Mouse (Mus musculus) liver, embryonic 14.5 days (tissue): ENCODE data around the gene Fam129a. TPM values are rescaled to one million over a fixed set of nuclear protein-coding genes. Genes with fewer than 3 reads are reported as not detected.

ENCODE experiments used
- ATAC-seq: fragments of 200-750 bp; cut with Nextera tagmentation; 2 replicates; pipeline ENCODE4 v1.8.0; 2017; ENCODE audit warnings: moderate number of reproducible peaks, mild to moderate bottlenecking, moderate library complexity; ENCODE audit not compliant: insufficient read depth
- DNase-seq, 3 experiments: peaks; one replicate each; pipeline ENCODE4 v3.0.0-alpha.2; 2012 to 2013; ENCODE audit warnings: low read depth in 3 of 3, low spot score in 3 of 3
- H3K27ac ChIP-seq: fragments of 300-500 bp; sonication (generic); 2 replicates; pipeline ENCODE4 v1.5.1; 2014; ENCODE audit warnings: moderate library complexity, mild to moderate bottlenecking, control low read depth, inconsistent platforms
- H3K27me3 ChIP-seq: fragments of 300-500 bp; sonication (generic); 2 replicates; pipeline ENCODE4 v1.6.1; 2014; ENCODE audit warnings: mild to moderate bottlenecking, low read length, moderate library complexity; ENCODE audit not compliant: control insufficient read depth, insufficient read depth
- H3K36me3 ChIP-seq: fragments of 300-500 bp; sonication (generic); replicated peaks from 2 replicates; pipeline ENCODE4 v1.6.1; 2014; ENCODE audit warnings: low read depth; ENCODE audit not compliant: control insufficient read depth, insufficient read depth
- H3K4me1 ChIP-seq, 2 experiments: fragments of 200-500 bp in 1 of 2; fragments of 300-500 bp in 1 of 2; sonication (generic) in 1 of 2; replicated peaks; 2 replicates each; pipeline ENCODE4 v1.6.1; 2012 to 2014; ENCODE audit warnings: antibody characterized with exemption in 1 of 2, inconsistent platforms in 1 of 2, low read length in 1 of 2; ENCODE audit not compliant: control insufficient read depth in 2 of 2, insufficient read depth in 2 of 2
- H3K4me2 ChIP-seq: fragments of 300-500 bp; sonication (generic); 2 replicates; pipeline ENCODE4 v1.6.1; 2014; ENCODE audit warnings: low read depth, mild to moderate bottlenecking, control low read depth, moderate library complexity
- H3K4me3 ChIP-seq, 2 experiments: fragments of 200-500 bp in 1 of 2; fragments of 300-500 bp in 1 of 2; sonication (generic) in 1 of 2; 2 replicates each; pipeline ENCODE4 v1.5.1; 2012 to 2014; ENCODE audit warnings: low read depth in 2 of 2, low read length in 2 of 2, mild to moderate bottlenecking in 2 of 2, control low read depth in 1 of 2, inconsistent platforms in 1 of 2, moderate library complexity in 1 of 2; ENCODE audit not compliant: insufficient read depth in 1 of 2
- H3K9ac ChIP-seq: fragments of 300-500 bp; sonication (generic); replicated peaks from 2 replicates; pipeline ENCODE4 v1.6.1; 2014; ENCODE audit warnings: mild to moderate bottlenecking, control low read depth, moderate library complexity
- H3K9me3 ChIP-seq: fragments of 300-500 bp; sonication (generic); 2 replicates; pipeline ENCODE4 v1.6.1; 2016; ENCODE audit warnings: low read length, mixed read lengths; ENCODE audit not compliant: control insufficient read depth
- CTCF ChIP-seq: IDR thresholded peaks from 2 replicates; pipeline ENCODE4 v1.5.1; 2016; ENCODE audit warnings: antibody characterized with exemption, low read depth, control low read depth
- EP300 ChIP-seq: IDR thresholded peaks from 2 replicates; pipeline ENCODE4 v1.6.1; 2016; ENCODE audit warnings: antibody characterized with exemption, low read depth
- WGBS: fragments of 180-500 bp; shearing (Covaris S2); extraction: QIAGEN DNeasy Blood & Tissue Kit; methylation state at CpG from one replicate; pipeline ENCODE4 v1.1.7; 2014; ENCODE audit not compliant: insufficient replicate concordance; 5-methylcytosine and 5-hydroxymethylcytosine counted together
- polyA plus RNA-seq, 2 experiments: library from polyadenylated mRNA; depleted of rRNA in 1 of 2; stranded (reverse) in 1 of 2; unstranded in 1 of 2; fragments of >200 nt; fragmentation: Nextera tagmentation in 1 of 2; extraction: Ambion mirVana in 1 of 2; gene quantifications; 2 replicates each; pipeline versions ENCODE4 v1.2.1 to v1.2.3; 2012 to 2014

Fam129a gene
- polyA plus RNA-seq, 2 experiments: 1.5 to 3.4 TPM

DNA sequence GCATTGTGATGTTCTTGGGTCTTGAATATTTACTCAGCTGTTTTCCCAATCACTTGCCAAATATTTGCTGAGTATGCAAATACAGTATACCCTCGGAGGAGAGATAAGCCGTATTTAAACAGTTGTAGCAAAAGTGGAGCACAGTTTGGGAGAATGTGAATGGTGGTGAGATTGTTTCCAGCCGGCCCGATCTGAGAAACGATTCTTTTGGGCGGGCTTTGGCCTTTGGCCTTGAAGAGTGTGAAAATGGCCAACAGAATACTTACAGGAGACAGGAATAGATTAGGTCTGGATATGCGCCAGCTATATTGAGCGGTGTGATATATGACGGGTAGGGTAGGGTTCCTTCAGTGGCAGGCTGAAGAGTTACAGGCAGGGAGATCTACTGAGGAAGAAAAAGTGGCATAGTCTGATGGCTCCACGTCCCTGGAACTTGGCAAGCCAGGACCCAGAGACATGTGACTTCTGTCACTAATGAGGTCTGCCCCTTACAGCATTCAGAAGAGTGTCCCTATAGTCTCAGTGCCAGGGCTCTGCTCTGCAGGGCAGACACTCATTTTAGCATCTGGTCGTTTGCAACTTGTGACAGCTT lies 60.8 kb downstream of the Fam129a start:
- Histone ChIP-seq H3K4me3 (no peak overlapping the region), H3K9me3 (peaks cover 2% of the 10 kb centered on the region; the same call in 1 of the 2 replicates), H3K36me3 (no peaks in the 10 kb centered on the region), H3K27me3 (no peaks in the 10 kb centered on the region), H3K4me1 (peaks cover 0 to 2% of the 10 kb centered on the region in 2 experiments; a peak in 1 of 4 replicates), H3K9ac (no peak overlapping the region), H3K27ac (no peak overlapping the region), H3K4me2 (no peak overlapping the region; the same call in 1 of the 2 replicates)
- TF ChIP-seq EP300 (no peak), CTCF (no peak)
- no peak for DNase-seq
- 69% methylated on average over 11 of the region's 11 CpGs for WGBS
- 0 out of 2 replicates have a peak, but pooled peaks have one; percentile 18 for ATAC-seq

DNA sequence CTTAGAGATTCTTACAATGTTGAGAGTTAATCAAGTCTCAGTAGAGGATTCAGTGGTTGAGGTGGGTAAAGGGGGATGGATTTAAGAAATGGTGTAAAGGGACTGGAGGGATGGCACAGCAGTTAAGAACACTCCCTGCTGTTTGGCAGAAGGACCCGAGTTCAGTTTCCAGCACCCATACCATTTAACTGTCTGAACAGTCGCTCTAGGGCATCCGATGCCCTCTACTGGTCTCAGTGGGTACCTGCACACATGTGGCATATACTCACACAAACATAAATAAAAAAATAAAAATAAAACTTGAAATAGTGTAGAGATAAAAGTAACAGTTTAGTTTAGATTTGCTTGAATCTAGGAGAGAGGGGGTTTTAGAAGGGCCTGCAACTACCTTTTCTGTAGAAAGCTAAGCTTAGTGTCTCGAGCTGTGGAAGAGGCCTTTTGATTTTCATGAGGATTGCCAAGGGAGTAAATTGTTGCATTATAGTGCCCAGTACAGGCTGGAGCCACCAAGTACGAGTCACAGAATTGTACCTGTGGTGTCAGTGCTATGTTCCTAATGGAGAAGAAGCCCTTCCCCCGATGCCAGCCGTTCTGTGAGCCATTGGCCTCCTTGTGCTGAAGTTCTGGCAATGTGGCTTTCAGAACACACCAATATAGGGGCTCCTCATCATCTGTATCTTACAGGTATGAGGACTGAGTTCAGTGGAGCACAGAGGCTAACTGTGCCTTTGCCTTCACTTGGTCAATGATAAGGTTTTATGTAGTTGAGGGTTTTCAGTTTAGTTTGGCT lies 61.8 kb downstream of the Fam129a start:
- H3K27me3 ChIP-seq: no peaks in the 10 kb centered on the region
- H3K27ac ChIP-seq: no peak overlapping the region
- TF ChIP-seq CTCF (peak; percentile 35), EP300 (no peak)
- H3K4me3 ChIP-seq: no peak overlapping the region
- no peak for ATAC-seq
- H3K4me2 ChIP-seq: no peak overlapping the region
- peaks cover 2% of the 10 kb centered on the region; the same call in 1 of the 2 replicates for H3K9me3 ChIP-seq
- 76% methylated on average over 7 of the region's 7 CpGs for WGBS
- no peak overlapping the region for H3K9ac ChIP-seq
- no peak for DNase-seq
- no peaks in the 10 kb centered on the region for H3K36me3 ChIP-seq
- H3K4me1 ChIP-seq: peaks cover 0 to 2% of the 10 kb centered on the region in 2 experiments; a peak in 1 of 4 replicates

DNA sequence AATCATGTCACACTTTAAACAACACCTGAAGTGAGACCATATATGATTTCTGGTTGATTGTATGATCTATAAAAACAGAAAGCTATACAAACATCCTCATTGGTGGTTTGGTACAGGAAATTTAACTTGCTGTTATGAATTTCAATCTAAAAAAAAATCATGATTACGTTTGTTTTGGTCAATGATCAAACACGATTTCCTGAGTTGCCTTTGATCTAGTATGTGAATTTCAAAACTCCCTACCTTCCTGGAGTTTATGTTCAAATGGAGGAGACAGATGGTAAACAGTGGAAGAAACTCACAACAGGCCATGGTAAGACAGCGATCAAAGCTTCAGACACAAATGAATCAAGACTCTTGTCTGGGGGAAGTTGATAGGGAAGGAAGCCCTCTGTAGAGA lies 65.7 kb downstream of the Fam129a start:
- ATAC-seq (no peak), DNase-seq (no peak)
- no peak overlapping the region for H3K4me2 ChIP-seq
- H3K4me3 ChIP-seq: no peak overlapping the region
- no peaks in the 10 kb centered on the region for H3K36me3 ChIP-seq
- peaks cover 2% of the 10 kb centered on the region; the same call in 1 of the 2 replicates for H3K9me3 ChIP-seq
- TF ChIP-seq CTCF (no peak), EP300 (no peak)
- H3K27ac ChIP-seq: no peak overlapping the region
- 0 out of 4 replicates have a peak, but pooled peaks cover 0 to 2% of the 10 kb centered on the region in 2 experiments for H3K4me1 ChIP-seq
- 58% methylated on average over 3 of the region's 3 CpGs for WGBS
- H3K9ac ChIP-seq: no peak overlapping the region
- no peaks in the 10 kb centered on the region for H3K27me3 ChIP-seq

DNA sequence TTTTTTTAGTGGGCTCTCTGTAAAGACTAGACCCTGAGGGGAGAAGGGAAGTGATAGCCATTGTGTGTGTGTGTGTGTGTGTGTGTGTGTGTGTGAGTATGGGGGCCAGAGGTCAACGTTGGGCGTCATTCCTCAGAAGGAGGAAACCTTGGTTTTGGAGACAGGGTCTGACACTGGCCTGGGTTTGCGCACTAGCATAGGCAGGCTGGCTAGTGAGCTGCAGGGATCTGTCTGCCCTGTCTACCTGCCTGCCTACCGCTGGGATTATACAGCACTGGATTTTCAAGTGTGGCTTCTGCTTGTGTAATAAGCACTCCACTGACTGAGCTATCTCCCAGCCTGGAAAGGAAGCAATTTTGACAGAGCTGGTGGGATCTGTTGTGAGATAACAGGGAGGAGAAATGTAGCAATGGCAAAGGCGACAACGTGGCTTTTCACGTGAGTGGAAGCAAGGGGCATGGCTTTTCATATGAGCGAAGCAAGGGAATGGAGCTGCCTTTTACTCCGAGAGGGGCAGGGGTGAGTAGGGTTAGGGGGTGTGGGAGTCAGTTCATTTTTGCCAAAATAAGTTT lies 66.5 kb downstream of the Fam129a start:
- Histone ChIP-seq H3K4me1 (0 out of 4 replicates have a peak, but pooled peaks cover 0 to 2% of the 10 kb centered on the region in 2 experiments), H3K9ac (no peak overlapping the region), H3K9me3 (peaks cover 2% of the 10 kb centered on the region; the same call in 1 of the 2 replicates), H3K4me3 (no peak overlapping the region), H3K36me3 (no peaks in the 10 kb centered on the region), H3K27ac (no peak overlapping the region), H3K4me2 (no peak overlapping the region), H3K27me3 (no peaks in the 10 kb centered on the region)
- DNase-seq (no peak), ATAC-seq (no peak)
- 46% methylated on average over 9 of the region's 9 CpGs for WGBS
- TF ChIP-seq CTCF (no peak), EP300 (no peak)

- DNase-seq (no peak), ATAC-seq (no peak)
- Histone ChIP-seq H3K9ac (no peak overlapping the region), H3K36me3 (no peaks in the 10 kb centered on the region), H3K27ac (no peak overlapping the region), H3K4me1 (no peaks in the 10 kb centered on the region), H3K4me2 (no peak overlapping the region), H3K27me3 (no peaks in the 10 kb centered on the region), H3K9me3 (no peaks in the 10 kb centered on the region), H3K4me3 (no peak overlapping the region)
- TF ChIP-seq CTCF (no peak), EP300 (no peak)
- WGBS: 68% methylated on average over 5 of the region's 5 CpGs
These were observed 67.4 kb downstream of the Fam129a start for GRCm38 (mm10) chr1:151638357-151638756.
